11 mouse cellular contexts compared by ENCODE assay signal in genomic region chr1:186682606-186683005, GRCm38 (mm10). TPM values are rescaled to one million over a fixed set of nuclear protein-coding genes. Genes with fewer than 3 reads are reported as not detected.
DNase-seq lines count a peak whose midpoint lies in the region; ATAC-seq and TF ChIP-seq lines count a peak whose summit lies in the region.
"Had no signal": no experiment of that assay in that cellular context is flagged by ENCODE, and none has a peak within 500 bp of the region (broad histone marks: within the 10 kb centered on the region; RNA-seq: fewer than 3 reads in every experiment).

No protein-coding gene starts in this region.

- H3K27me3 ChIP-seq in limb, embryonic 14.5 days (ENCODE audit: control insufficient read depth, insufficient read depth, low read length), result no peaks in the 10 kb centered on the region

- WGBS in limb, embryonic 14.5 days, result 39% methylated on average over 7 of the region's 7 CpGs

- DNase-seq in frontal cortex, adult 2 months (ENCODE audit: extremely low spot score in 1 of 2, low spot score in 1 of 2), result no peak
- no peak for DNase-seq in layer of hippocampus, adult 2 months (ENCODE audit: low spot score in 2 of 2)
- DNase-seq in layer of hippocampus, postnatal 10 days (ENCODE audit: low spot score in 2 of 2), result no peak
- DNase-seq in embryo, embryonic 11 days, result peak; percentile 48
- DNase-seq in limb, embryonic 14.5 days (ENCODE audit: low spot score), result peak; percentile 29
- no peak for DNase-seq in spleen, postnatal 36 days (ENCODE audit: low spot score in 2 of 2)
- DNase-seq: forebrain, postnatal 0 days had no signal

- TF ChIP-seq POLR2A in limb, embryonic 14.5 days (IDR thresholded peaks at IDR 0.05; ENCODE audit: borderline replicate concordance, extremely low read depth, insufficient read depth, insufficient read length), result no peak

- H3K36me3 ChIP-seq in limb, embryonic 14.5 days (ENCODE audit: control insufficient read depth, insufficient read depth, low read length), result peaks cover 7% of the 10 kb centered on the region

- peaks cover 39% of the 10 kb centered on the region for H3K4me1 ChIP-seq in limb, embryonic 14.5 days (ENCODE audit: control insufficient read depth, insufficient read depth, low read length)

- no peak for TF ChIP-seq CTCF in layer of hippocampus, adult 2 months (conservative IDR thresholded peaks at IDR 0.05)

- H3K4me3 ChIP-seq in layer of hippocampus, adult 2 months, result no peak overlapping the region
- H3K4me3 ChIP-seq in limb, embryonic 14.5 days (replicated peaks; ENCODE audit: low read length), result no peak overlapping the region

- no peak overlapping the region for H3K4me2 ChIP-seq in limb, embryonic 14.5 days (replicated peaks; ENCODE audit: low read depth, low read length, severe bottlenecking)

- ATAC-seq in frontal cortex, adult (ENCODE audit: low TSS enrichment), result peak; percentile 27; the same call in 1 of the 2 replicates
- ATAC-seq in limb, embryonic 14.5 days (ENCODE audit: low FRiP score, low read depth), result peak; percentile 54; the same call in 1 of the 2 replicates
- ATAC-seq in granulocyte monocyte progenitor cell, adult 5-6 weeks (replicated peaks; ENCODE audit: poor library complexity, severe bottlenecking), result no peak
- ATAC-seq: forebrain, postnatal 0 days; midbrain, embryonic 16.5 days had no signal

- no peak overlapping the region for H3K9ac ChIP-seq in limb, embryonic 14.5 days (ENCODE audit: low read depth, low read length, severe bottlenecking)
- H3K9ac ChIP-seq: forebrain, postnatal 0 days had no signal

- H3K9me3 ChIP-seq in limb, embryonic 14.5 days (ENCODE audit: control insufficient read depth, low read length), result no peaks in the 10 kb centered on the region

- H3K27ac ChIP-seq in layer of hippocampus, adult 2 months, result peak overlapping the region; percentile 32; the same call in 1 of the 2 replicates
- 0 out of 2 replicates have a peak overlapping the region, but pooled peaks have one; percentile 33 for H3K27ac ChIP-seq in limb, embryonic 14.5 days (replicated peaks; ENCODE audit: low read depth, low read length)

RNA-seq across cellular contexts. Expression of gene Tgfb2, which starts 23.2 kb away (rescaled TPM):
- 4.1 and 5.2 TPM in 2 replicates for polyA plus RNA-seq in frontal cortex, adult 2 months (2012; rRNA removed)
- total RNA-seq in layer of hippocampus, adult 2 months (2021), result 10 to 100 TPM; 27.0 to 35.4 TPM
- total RNA-seq in layer of hippocampus, postnatal 10 days (2021), result 10 to 100 TPM; 33.6 to 37.4 TPM
- polyA plus RNA-seq in limb, embryonic 14.5 days (2012; rRNA removed), result 25.3 and 26.1 TPM in 2 replicates
- polyA plus RNA-seq in limb, embryonic 14.5 days (2014; fragmentation: Nextera tagmentation; extraction: Ambion mirVana), result 73.5 and 89.7 TPM in 2 replicates
- total RNA-seq in granulocyte monocyte progenitor cell, adult 5-6 weeks (2014; fragmentation: Nextera tagmentation), result 5.1 TPM in 1 of 2 replicates, not detected in the other
- not detected in 2 replicates for total RNA-seq in granulocyte monocyte progenitor cell, adult 5-6 weeks (2017)
- total RNA-seq: common myeloid progenitor, adult 5-6 weeks had no signal

Comparison
In these comparisons a context has a peak if more than half of its experiments do, and no peak if none do; other contexts are left out.
1. DNase-seq: peak in embryo, embryonic 11 days (single experiment) and limb, embryonic 14.5 days (single experiment); none in frontal cortex, adult 2 months (0 of 2), layer of hippocampus, adult 2 months (0 of 2), layer of hippocampus, postnatal 10 days (0 of 2) and spleen, postnatal 36 days (0 of 2).
2. RNA of gene Tgfb2, which starts 23.2 kb away (total RNA-seq): 33.6 to 37.4 TPM in layer of hippocampus, postnatal 10 days and 27.0 to 35.4 TPM in layer of hippocampus, adult 2 months; 5.1 TPM in granulocyte monocyte progenitor cell, adult 5-6 weeks; every median in the first group is over 4 times any median in the second.